Mouse (Mus musculus) gastrocnemius, adult 8-10 months (tissue): ENCODE results near the gene Cxcl3. TPM values are rescaled to one million over a fixed set of nuclear protein-coding genes. Genes with fewer than 3 reads are reported as not detected.
"Not testable (repeated sequence)": the region's sequence is repeated elsewhere in the genome, so short reads cannot be mapped to it uniquely, and the experiment has no call there.

ENCODE experiments used
- DNase-seq, 2 experiments: peaks; one replicate each; pipeline ENCODE4 v3.0.0; 2022; ENCODE audit warnings: low spot score in 2 of 2
- microRNA-seq: library from miRNA; unstranded; fragments of <30 nt; microRNA quantifications from one replicate; pipeline ENCODE4 v1.2.0, GENCODE M21; 2022
- total RNA-seq, 4 experiments: library from RNA; stranded (reverse); gene quantifications; 2 replicates each; pipeline ENCODE4 v1.2.4; 2022

The Cxcl3 gene
- total RNA-seq, 4 experiments from 2014 or later = not detected

- no peak for DNase-seq
These were observed 3.6 kb downstream of the Cxcl3 start for GRCm38 (mm10) chr5:90789306-90790073.

GRCm38 (mm10) chr5:90790074-90790502, 4.2 kb downstream of the Cxcl3 start:
- DNase-seq = no peak

- no peak for DNase-seq
These were observed 8.3 kb downstream of the Cxcl3 start, which contains the start of gene Cxcl15 for GRCm38 (mm10) chr5:90794195-90794625. Gene Cxcl15, plus strand, starts transcription at chr5:90794534.

GRCm38 (mm10) chr5:90795392-90795791, 9.5 kb downstream of the Cxcl3 start:
- DNase-seq = not testable (repeated sequence)

- DNase-seq = no peak
These were observed 18.7 kb downstream of the Cxcl3 start for GRCm38 (mm10) chr5:90804574-90804973.

GRCm38 (mm10) chr5:90806050-90806449, 20.1 kb downstream of the Cxcl3 start:
- no peak for DNase-seq

- no peak for DNase-seq
These were observed 21.5 kb downstream of the Cxcl3 start for GRCm38 (mm10) chr5:90807176-90807950.

GRCm38 (mm10) chr5:90819756-90820155, 33.9 kb downstream of the Cxcl3 start:
- no peak for DNase-seq

GRCm38 (mm10) chr5:90832145-90832767, 46.4 kb downstream of the Cxcl3 start:
- DNase-seq = no peak

GRCm38 (mm10) chr5:90832768-90833388, 47.0 kb downstream of the Cxcl3 start:
- DNase-seq = no peak

GRCm38 (mm10) chr5:90834436-90834835, 48.5 kb downstream of the Cxcl3 start:
- no peak for DNase-seq

GRCm38 (mm10) chr5:90838582-90838981, 52.7 kb downstream of the Cxcl3 start:
- DNase-seq = no peak

Small RNA genes lying within 50 kb of the gene (microRNA-seq; reads per million reads assigned to microRNA genes)
- not detected for gene Gm24322

Other genes starting within 250 kb of the Cxcl3 start
- gene 5830473C10Rik, start 225.0 kb upstream of the Cxcl3 start, total RNA-seq = not detected
- gene Rassf6, start 145.4 kb upstream of the Cxcl3 start, total RNA-seq = not detected
- gene Cxcl5, start 26.7 kb upstream of the Cxcl3 start, total RNA-seq = not detected
- gene Ppbp, start 17.6 kb upstream of the Cxcl3 start, total RNA-seq = under 1 TPM in 2 of 4 experiments, not detected in 2; 0.45 to 0.53 TPM
- gene Pf4, start 13.7 kb upstream of the Cxcl3 start, total RNA-seq = 10 to 100 TPM in 1 of 4 experiments, 1 to 10 TPM in 3; 1.9 to 12.2 (median 6.2) TPM
- not detected for gene Cxcl15, start 8.4 kb downstream of the Cxcl3 start, total RNA-seq
- gene Cxcl1, start 105.1 kb downstream of the Cxcl3 start, total RNA-seq = not detected
- not detected for gene Cxcl2, start 117.8 kb downstream of the Cxcl3 start, total RNA-seq
- gene Mthfd2l, start 145.0 kb downstream of the Cxcl3 start, total RNA-seq = 1 to 10 TPM; 6.8 to 8.0 (median 7.4) TPM
- under 1 TPM; 0.27 to 0.90 (median 0.50) TPM for gene Epgn, start 241.4 kb downstream of the Cxcl3 start, total RNA-seq